Mouse (Mus musculus): ENCODE results near the gene Mrm3. TPM values are rescaled to one million over a fixed set of nuclear protein-coding genes. Genes with fewer than 3 reads are reported as not detected.

The Mrm3 gene
- polyA plus RNA-seq, 1 experiment from 2014 or later: 18.6 TPM

DNA sequence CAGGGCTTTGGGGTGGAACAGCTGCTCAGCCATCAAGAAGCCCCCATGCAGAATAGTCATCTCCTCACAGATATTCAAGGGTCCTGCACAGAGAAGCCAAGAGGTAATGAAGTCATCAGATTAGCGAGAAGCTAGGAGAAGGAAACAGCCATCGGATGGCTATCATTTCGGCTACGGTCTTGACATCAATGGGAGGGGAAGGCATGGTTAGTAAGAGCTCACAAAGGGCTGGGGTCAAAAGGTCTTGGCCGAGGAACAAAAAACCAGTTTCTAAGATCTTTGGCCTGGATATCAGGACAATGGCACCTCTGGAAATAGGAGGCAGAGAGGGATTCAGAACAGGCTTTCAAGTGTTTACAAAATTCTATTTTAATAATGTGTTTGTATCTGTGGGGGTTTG, 29.7 kb upstream of the Mrm3 start:
- Histone ChIP-seq H3K9ac (ENCODE audit: low read length) (no peak overlapping the region), H3K36me3 (ENCODE audit: control insufficient read depth, insufficient read depth, low read length) (peaks cover 12% of the 10 kb centered on the region), H3K4me1 (ENCODE audit: control insufficient read depth, insufficient read depth, low read length) (no peaks in the 10 kb centered on the region), H3K9me3 (ENCODE audit: control insufficient read depth, low read length) (no peaks in the 10 kb centered on the region), H3K4me3 (ENCODE audit: low read depth, low read length) (no peak overlapping the region), H3K27me3 (ENCODE audit: control insufficient read depth, insufficient read depth, low read length) (no peaks in the 10 kb centered on the region), H3K27ac (ENCODE audit: low read depth, low read length) (no peak overlapping the region), H3K4me2 (ENCODE audit: low read depth) (no peak overlapping the region)
- no peak for DNase-seq (ENCODE audit: low spot score)
- 51% methylated on average over 5 of the region's 5 CpGs for WGBS
- no peak for ATAC-seq (ENCODE audit: insufficient read depth, low FRiP score, low TSS enrichment)

DNA sequence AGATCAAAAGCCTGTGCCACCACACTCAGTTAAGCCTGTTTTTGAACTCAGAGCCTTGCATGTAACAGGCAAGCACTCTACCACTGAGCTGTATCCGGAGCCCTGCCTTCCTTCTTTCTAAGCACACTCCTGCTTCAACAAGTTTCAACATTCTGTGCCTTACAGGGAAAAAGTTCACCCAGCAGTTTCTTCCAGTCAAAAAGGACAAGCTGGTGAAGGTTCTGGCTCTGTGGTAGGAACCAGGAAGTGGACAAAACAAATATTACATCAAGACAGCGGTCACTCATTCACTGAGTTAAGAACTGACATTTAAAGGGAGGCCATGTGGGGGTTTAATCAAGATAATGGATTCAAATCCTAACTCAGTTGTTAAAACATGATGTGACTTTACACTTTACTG, 28.5 kb upstream of the Mrm3 start:
- Histone ChIP-seq H3K4me2 (ENCODE audit: low read depth) (no peak overlapping the region), H3K27me3 (ENCODE audit: control insufficient read depth, insufficient read depth, low read length) (no peaks in the 10 kb centered on the region), H3K9ac (ENCODE audit: low read length) (no peak overlapping the region), H3K36me3 (ENCODE audit: control insufficient read depth, insufficient read depth, low read length) (peaks cover 12% of the 10 kb centered on the region), H3K27ac (ENCODE audit: low read depth, low read length) (no peak overlapping the region), H3K9me3 (ENCODE audit: control insufficient read depth, low read length) (no peaks in the 10 kb centered on the region), H3K4me3 (ENCODE audit: low read depth, low read length) (no peak overlapping the region), H3K4me1 (ENCODE audit: control insufficient read depth, insufficient read depth, low read length) (no peaks in the 10 kb centered on the region)
- ATAC-seq (ENCODE audit: insufficient read depth, low FRiP score, low TSS enrichment) (no peak), DNase-seq (ENCODE audit: low spot score) (no peak)
- 96% methylated on average over 2 of the region's 2 CpGs for WGBS

DNA sequence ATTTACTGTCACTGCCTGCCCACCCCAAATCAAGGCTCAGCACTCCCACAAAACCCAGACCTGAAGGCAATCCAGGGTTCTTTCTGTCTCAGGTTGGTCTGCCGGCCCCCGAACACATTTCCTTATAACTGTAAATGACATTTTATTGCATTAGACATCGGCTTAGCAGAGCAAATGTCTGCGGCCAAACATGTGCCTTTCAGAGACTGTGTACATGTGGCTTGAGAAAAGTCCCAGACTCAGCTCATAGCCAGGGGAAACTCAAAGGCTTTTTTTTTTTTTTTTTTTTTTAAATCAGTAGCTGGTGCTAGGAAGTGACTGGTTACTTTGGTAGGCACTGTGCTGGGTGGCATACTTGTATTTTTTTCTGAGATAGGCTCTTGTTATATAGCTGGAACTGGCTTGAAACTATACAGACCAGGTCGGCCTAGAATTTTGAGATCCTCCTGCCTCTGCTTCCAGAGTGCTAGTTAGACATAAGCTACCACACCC, 27.4 kb upstream of the Mrm3 start:
- Histone ChIP-seq H3K9ac (ENCODE audit: low read length) (peak overlapping the region; percentile 95), H3K4me3 (ENCODE audit: low read depth, low read length) (peak overlapping the region; percentile 83), H3K27ac (ENCODE audit: low read depth, low read length) (no peak overlapping the region), H3K4me1 (ENCODE audit: control insufficient read depth, insufficient read depth, low read length) (no peaks in the 10 kb centered on the region), H3K9me3 (ENCODE audit: control insufficient read depth, low read length) (no peaks in the 10 kb centered on the region), H3K27me3 (ENCODE audit: control insufficient read depth, insufficient read depth, low read length) (no peaks in the 10 kb centered on the region), H3K36me3 (ENCODE audit: control insufficient read depth, insufficient read depth, low read length) (peaks cover 12% of the 10 kb centered on the region), H3K4me2 (ENCODE audit: low read depth) (peak overlapping the region; percentile 85)
- 97% methylated on average over 5 of the region's 5 CpGs for WGBS
- DNase-seq (ENCODE audit: low spot score) (no peak), ATAC-seq (ENCODE audit: insufficient read depth, low FRiP score, low TSS enrichment) (no peak)

DNA sequence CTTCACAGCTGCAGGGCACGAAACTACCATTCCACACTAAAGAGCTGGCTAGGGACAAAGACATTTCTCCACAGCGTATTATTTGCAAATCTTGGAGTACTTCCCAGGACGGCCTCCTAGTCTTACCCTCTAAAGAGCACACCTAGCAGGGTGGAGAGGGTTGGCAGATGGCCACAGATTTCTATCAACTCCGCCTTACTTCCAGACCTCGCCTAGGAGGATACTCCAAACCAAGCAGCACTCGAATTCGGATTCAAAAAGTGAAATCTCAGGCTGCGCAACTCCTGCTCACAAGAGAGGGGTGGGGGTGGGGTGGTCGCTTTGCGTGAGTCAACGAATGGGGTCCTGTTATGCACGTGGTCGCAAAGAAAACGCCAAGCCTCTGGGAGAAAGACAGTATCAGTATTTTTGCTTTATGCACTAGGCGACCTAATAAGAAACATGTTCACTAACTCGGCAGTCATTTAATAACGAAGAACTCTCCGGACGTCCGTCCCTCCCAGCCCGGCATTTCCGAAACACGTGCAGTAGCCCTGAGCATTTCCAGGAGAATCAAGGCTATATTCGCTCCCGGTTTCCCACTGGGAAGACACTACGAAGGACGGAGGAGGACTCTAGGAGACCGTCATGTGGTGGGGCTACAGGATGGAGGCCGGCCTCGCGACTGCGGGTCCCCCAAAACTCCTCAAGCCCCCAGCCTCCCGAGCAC, 26.7 kb upstream of the Mrm3 start:
- peak overlapping the region; percentile 85 for H3K4me2 ChIP-seq (ENCODE audit: low read depth)
- no peaks in the 10 kb centered on the region for H3K27me3 ChIP-seq (ENCODE audit: control insufficient read depth, insufficient read depth, low read length)
- peaks cover 12% of the 10 kb centered on the region for H3K36me3 ChIP-seq (ENCODE audit: control insufficient read depth, insufficient read depth, low read length)
- H3K9me3 ChIP-seq (ENCODE audit: control insufficient read depth, low read length): no peaks in the 10 kb centered on the region
- H3K27ac ChIP-seq (ENCODE audit: low read depth, low read length): peak overlapping the region; percentile 83
- H3K4me3 ChIP-seq (ENCODE audit: low read depth, low read length): peak overlapping the region; percentile 83
- H3K9ac ChIP-seq (ENCODE audit: low read length): peak overlapping the region; percentile 95
- 5% methylated on average over 33 of the region's 33 CpGs for WGBS
- peak; percentile 58 for DNase-seq (ENCODE audit: low spot score)
- peak; percentile 31 for ATAC-seq (ENCODE audit: insufficient read depth, low FRiP score, low TSS enrichment)
- H3K4me1 ChIP-seq (ENCODE audit: control insufficient read depth, insufficient read depth, low read length): no peaks in the 10 kb centered on the region

DNA sequence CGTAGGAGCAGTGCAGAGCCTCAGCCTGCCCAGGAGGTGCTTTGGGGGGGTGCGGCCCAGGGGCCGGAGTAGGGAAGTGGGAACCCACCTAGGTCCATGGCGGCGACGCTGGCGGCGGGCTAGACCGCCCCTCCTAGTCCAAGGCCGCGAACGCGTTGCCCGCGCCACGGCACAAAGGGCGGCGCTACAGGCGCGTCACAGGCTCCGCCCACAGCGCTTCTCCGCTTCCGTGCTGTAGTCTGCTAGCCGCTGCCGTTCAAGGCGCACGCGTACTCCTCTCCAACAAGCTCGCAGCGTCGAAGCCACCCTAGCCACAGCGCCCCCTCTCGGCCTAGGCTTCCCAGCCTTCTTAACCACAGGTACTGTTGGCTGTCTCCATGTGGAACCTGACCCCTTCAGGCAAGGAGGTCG, 26.1 kb upstream of the Mrm3 start, which contains the start of the genes Dbil5 and Gemin4:
TSS of gene Dbil5 (plus strand) at position 219 of the 411 bp plus-strand sequence.
TSS of gene Gemin4 (minus strand) at position 275 of the 411 bp plus-strand sequence.
- peak within 1 kb of the TSS; percentile 83 for H3K27ac ChIP-seq (ENCODE audit: low read depth, low read length)
- no peaks in the 10 kb centered on the region for H3K9me3 ChIP-seq (ENCODE audit: control insufficient read depth, low read length)
- DNase-seq (ENCODE audit: low spot score): peak; percentile 99
- ATAC-seq (ENCODE audit: insufficient read depth, low FRiP score, low TSS enrichment): peak; percentile 98
- peak within 1 kb of the TSS; percentile 95 for H3K9ac ChIP-seq (ENCODE audit: low read length)
- H3K4me1 ChIP-seq (ENCODE audit: control insufficient read depth, insufficient read depth, low read length): no peaks in the 10 kb centered on the region
- peak within 1 kb of the TSS; percentile 83 for H3K4me3 ChIP-seq (ENCODE audit: low read depth, low read length)
- peaks cover 12% of the 10 kb centered on the region for H3K36me3 ChIP-seq (ENCODE audit: control insufficient read depth, insufficient read depth, low read length)
- H3K4me2 ChIP-seq (ENCODE audit: low read depth): peak within 1 kb of the TSS; percentile 85
- 0% methylated on average over 33 of the region's 35 CpGs for WGBS
- H3K27me3 ChIP-seq (ENCODE audit: control insufficient read depth, insufficient read depth, low read length): no peaks in the 10 kb centered on the region

DNA sequence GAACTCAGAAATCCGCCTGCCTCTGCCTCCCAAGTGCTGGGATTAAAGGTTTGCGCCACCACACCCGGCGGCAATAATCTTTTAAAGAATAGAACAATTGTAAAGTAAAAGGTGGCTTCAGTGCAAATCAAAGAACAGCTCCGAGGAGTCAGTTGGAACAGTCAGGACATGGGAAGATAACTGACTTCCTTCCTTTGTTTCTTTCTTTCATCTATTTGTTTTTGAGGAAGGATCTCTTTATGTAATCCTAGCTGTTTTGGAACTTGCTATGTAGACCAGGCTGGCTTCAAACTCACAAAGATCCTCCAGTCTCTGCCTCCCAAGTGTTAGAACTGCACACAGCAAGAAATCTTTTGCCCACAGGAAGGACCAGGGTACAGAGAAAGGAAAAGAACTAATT, 18.9 kb upstream of the Mrm3 start:
- no peak overlapping the region for H3K4me3 ChIP-seq (ENCODE audit: low read depth, low read length)
- DNase-seq (ENCODE audit: low spot score) (no peak), ATAC-seq (ENCODE audit: insufficient read depth, low FRiP score, low TSS enrichment) (no peak)
- no peak overlapping the region for H3K27ac ChIP-seq (ENCODE audit: low read depth, low read length)
- no peaks in the 10 kb centered on the region for H3K4me1 ChIP-seq (ENCODE audit: control insufficient read depth, insufficient read depth, low read length)
- H3K4me2 ChIP-seq (ENCODE audit: low read depth): no peak overlapping the region
- H3K9ac ChIP-seq (ENCODE audit: low read length): no peak overlapping the region
- H3K9me3 ChIP-seq (ENCODE audit: control insufficient read depth, low read length): no peaks in the 10 kb centered on the region
- no peaks in the 10 kb centered on the region for H3K27me3 ChIP-seq (ENCODE audit: control insufficient read depth, insufficient read depth, low read length)
- peaks cover 3% of the 10 kb centered on the region; the same call in 1 of the 2 replicates for H3K36me3 ChIP-seq (ENCODE audit: control insufficient read depth, insufficient read depth, low read length)
- WGBS: 89% methylated on average over 5 of the region's 5 CpGs

DNA sequence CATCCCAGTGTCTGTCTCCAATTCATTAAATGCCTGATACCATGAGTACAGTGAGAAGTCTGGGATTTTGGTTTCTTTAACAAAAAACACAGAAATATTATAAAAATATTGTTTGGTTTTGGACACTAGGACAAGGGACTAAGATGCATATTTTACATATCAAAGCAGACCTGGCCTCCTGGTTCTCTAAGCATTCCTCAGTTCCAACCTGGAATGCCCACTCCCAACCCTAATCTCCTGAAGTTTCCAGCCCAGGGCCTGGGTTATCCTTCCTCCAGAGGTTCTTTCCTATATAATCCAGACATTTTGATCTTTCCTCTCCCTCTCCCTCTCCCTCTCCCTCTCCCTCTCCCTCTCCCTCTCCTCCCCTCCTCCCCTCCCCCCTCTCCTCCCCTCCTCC, 18.5 kb upstream of the Mrm3 start:
- no peaks in the 10 kb centered on the region for H3K27me3 ChIP-seq (ENCODE audit: control insufficient read depth, insufficient read depth, low read length)
- H3K4me1 ChIP-seq (ENCODE audit: control insufficient read depth, insufficient read depth, low read length): no peaks in the 10 kb centered on the region
- no peak for DNase-seq (ENCODE audit: low spot score)
- H3K4me2 ChIP-seq (ENCODE audit: low read depth): no peak overlapping the region
- H3K36me3 ChIP-seq (ENCODE audit: control insufficient read depth, insufficient read depth, low read length): peaks cover 3% of the 10 kb centered on the region; the same call in 1 of the 2 replicates
- no peak overlapping the region for H3K4me3 ChIP-seq (ENCODE audit: low read depth, low read length)
- H3K9ac ChIP-seq (ENCODE audit: low read length): no peak overlapping the region
- H3K27ac ChIP-seq (ENCODE audit: low read depth, low read length): no peak overlapping the region
- no peaks in the 10 kb centered on the region for H3K9me3 ChIP-seq (ENCODE audit: control insufficient read depth, low read length)
- ATAC-seq (ENCODE audit: insufficient read depth, low FRiP score, low TSS enrichment): no peak

DNA sequence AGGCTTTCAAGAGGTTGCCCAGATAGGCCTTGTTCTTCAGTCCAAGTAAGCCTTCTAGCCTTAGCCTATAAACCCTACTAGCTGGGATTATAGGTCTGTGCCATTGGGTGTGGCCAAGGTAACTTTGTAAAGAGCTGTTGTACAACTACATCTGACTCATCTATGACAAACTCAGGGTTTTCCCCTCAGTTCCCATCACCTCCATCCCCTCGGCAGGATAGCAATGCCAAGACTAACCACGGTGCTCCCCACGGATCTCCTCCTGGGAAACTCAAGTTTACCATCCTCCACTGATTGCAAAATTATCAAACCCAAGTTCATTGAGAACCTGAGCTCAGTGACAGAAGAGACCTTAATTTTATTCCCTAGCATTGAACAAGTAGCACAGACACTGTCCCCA, 7.4 kb upstream of the Mrm3 start:
- H3K27me3 ChIP-seq (ENCODE audit: control insufficient read depth, insufficient read depth, low read length): no peaks in the 10 kb centered on the region
- no peaks in the 10 kb centered on the region for H3K4me1 ChIP-seq (ENCODE audit: control insufficient read depth, insufficient read depth, low read length)
- H3K9ac ChIP-seq (ENCODE audit: low read length): no peak overlapping the region
- no peak overlapping the region for H3K4me3 ChIP-seq (ENCODE audit: low read depth, low read length)
- no peak for ATAC-seq (ENCODE audit: insufficient read depth, low FRiP score, low TSS enrichment)
- DNase-seq (ENCODE audit: low spot score): no peak
- no peak overlapping the region for H3K27ac ChIP-seq (ENCODE audit: low read depth, low read length)
- no peak overlapping the region for H3K4me2 ChIP-seq (ENCODE audit: low read depth)
- peaks cover 6% of the 10 kb centered on the region for H3K36me3 ChIP-seq (ENCODE audit: control insufficient read depth, insufficient read depth, low read length)
- 90% methylated on average over 3 of the region's 3 CpGs for WGBS
- no peaks in the 10 kb centered on the region for H3K9me3 ChIP-seq (ENCODE audit: control insufficient read depth, low read length)

DNA sequence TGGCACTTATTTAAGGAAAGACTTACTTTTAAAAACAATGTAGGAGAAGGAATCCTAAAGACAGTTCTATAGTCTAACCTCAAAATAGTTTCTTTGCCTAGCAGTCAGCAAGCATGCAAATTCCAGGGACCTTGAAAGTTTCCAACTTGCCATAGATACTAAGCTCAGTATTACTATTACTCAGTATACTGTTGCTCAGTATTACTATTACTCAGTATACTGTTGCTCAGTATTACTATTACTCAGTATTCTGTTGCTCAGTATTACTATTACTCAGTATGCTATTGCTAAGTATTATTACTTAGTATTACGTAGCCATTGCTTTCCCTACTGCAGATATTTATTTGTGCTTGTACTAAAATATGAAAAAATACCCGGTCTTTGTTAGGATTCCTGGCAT, 3.8 kb upstream of the Mrm3 start:
- ATAC-seq (ENCODE audit: insufficient read depth, low FRiP score, low TSS enrichment): no peak
- Histone ChIP-seq H3K9me3 (ENCODE audit: control insufficient read depth, low read length) (no peaks in the 10 kb centered on the region), H3K4me2 (ENCODE audit: low read depth) (no peak overlapping the region), H3K36me3 (ENCODE audit: control insufficient read depth, insufficient read depth, low read length) (no peaks in the 10 kb centered on the region; the same call in 1 of the 2 replicates), H3K4me1 (ENCODE audit: control insufficient read depth, insufficient read depth, low read length) (peaks cover 10% of the 10 kb centered on the region), H3K9ac (ENCODE audit: low read length) (no peak overlapping the region), H3K27ac (ENCODE audit: low read depth, low read length) (no peak overlapping the region), H3K27me3 (ENCODE audit: control insufficient read depth, insufficient read depth, low read length) (no peaks in the 10 kb centered on the region), H3K4me3 (ENCODE audit: low read depth, low read length) (no peak overlapping the region)
- 92% methylated on average over 2 of the region's 2 CpGs for WGBS
- DNase-seq (ENCODE audit: low spot score): no peak

Data from neural tube, embryonic 11.5 days (tissue).